Mouse (Mus musculus): ENCODE measurements around the gene Poldip2.

- TF ChIP-seq CTCF (conservative IDR thresholded peaks at IDR 0.05 in 1 of 2, IDR thresholded peaks at IDR 0.05 in 1 of 2; ENCODE audit: low read depth in 2 of 2, low read length in 2 of 2) = no peak
- TF ChIP-seq GABPA (IDR thresholded peaks at IDR 0.05; ENCODE audit: insufficient replicate concordance, low read depth, low read length) = no peak
- TF ChIP-seq EP300 (IDR thresholded peaks at IDR 0.05; ENCODE audit: low read length) = no peak
- TF ChIP-seq NRF1 (IDR thresholded peaks at IDR 0.05; ENCODE audit: low read depth, low read length) = no peak
- no peak for TF ChIP-seq TCF12 (IDR thresholded peaks at IDR 0.05; ENCODE audit: low read depth, low read length)
- no peak for TF ChIP-seq ZMIZ1 (IDR thresholded peaks at IDR 0.05; ENCODE audit: low read depth, low read length)
- no peak for TF ChIP-seq POLR2A (IDR thresholded peaks at IDR 0.05; ENCODE audit: low read depth, low read length)
- TF ChIP-seq RAD21 (IDR thresholded peaks at IDR 0.05; ENCODE audit: low read depth, low read length) = no peak
- TF ChIP-seq TBP (conservative IDR thresholded peaks at IDR 0.05; ENCODE audit: low read depth, low read length) = no peak
- no peak for TF ChIP-seq ZKSCAN1 (IDR thresholded peaks at IDR 0.05; ENCODE audit: borderline replicate concordance, low read depth, low read length)
- TF ChIP-seq USF1 (IDR thresholded peaks at IDR 0.05; ENCODE audit: low read depth, low read length) = no peak
- TF ChIP-seq MAX (IDR thresholded peaks at IDR 0.05; ENCODE audit: low read length) = no peak
Measured at GRCm38 (mm10) chr11:78536690-78537084, 24.7 kb downstream of the Poldip2 start.
